In genomic region chr6:90852360-90852759, GRCm38 (mm10) we compare ENCODE assay signal across 11 mouse cellular contexts.
DNase-seq lines count a peak whose midpoint lies in the region; ATAC-seq and TF ChIP-seq lines count a peak whose summit lies in the region.
"Had no signal": no experiment of that assay in that cellular context is flagged by ENCODE, and none has a peak within 500 bp of the region (broad histone marks: within the 10 kb centered on the region; RNA-seq: fewer than 3 reads in every experiment).

No protein-coding gene starts in this region.

- no peaks in the 10 kb centered on the region for H3K36me3 ChIP-seq in embryonic facial prominence, embryonic 11.5 days (replicated peaks; ENCODE audit: control insufficient read depth, insufficient read depth, low read depth, low read length)
- H3K36me3 ChIP-seq in stomach, postnatal 0 days (ENCODE audit: control insufficient read depth, insufficient read depth, low read length): no peaks in the 10 kb centered on the region
- H3K36me3 ChIP-seq: heart, embryonic 12.5 days had no signal

- H3K9me3 ChIP-seq in embryonic facial prominence, embryonic 11.5 days (replicated peaks; ENCODE audit: control insufficient read depth, low read length): no peaks in the 10 kb centered on the region
- H3K9me3 ChIP-seq in stomach, postnatal 0 days (ENCODE audit: control insufficient read depth, low read length): no peaks in the 10 kb centered on the region
- H3K9me3 ChIP-seq: heart, embryonic 12.5 days had no signal

- intact Hi-C loops in heart, postnatal 36 days (cut with DNase I): no loop called here
- intact Hi-C loops in heart, postnatal 25 days (cut with DNase I): no loop called here

- peak; percentile 4 to 10 for DNase-seq in heart, postnatal 36 days
- no peak for DNase-seq in heart, postnatal 25 days (ENCODE audit: low spot score)
- peak; percentile 35 for DNase-seq in ovary, postnatal 36 days (ENCODE audit: low spot score)
- no peak for DNase-seq in ovary, postnatal 10 days (ENCODE audit: low spot score)
- DNase-seq in embryonic facial prominence, embryonic 11.5 days (ENCODE audit: low spot score): peak; percentile 64
- DNase-seq in stomach, postnatal 0 days (ENCODE audit: low spot score): peak; percentile 45
- no peak for DNase-seq in T-cell, adult 2 months (ENCODE audit: low spot score)
- DNase-seq in cerebellum, adult 11-12 months: no peak
- DNase-seq: layer of hippocampus, postnatal 36 days; midbrain, embryonic 14.5 days had no signal

- H3K4me2 ChIP-seq in embryonic facial prominence, embryonic 11.5 days (ENCODE audit: low read depth, low read length): no peak overlapping the region
- no peak overlapping the region for H3K4me2 ChIP-seq in stomach, postnatal 0 days (replicated peaks; ENCODE audit: low read depth)
- H3K4me2 ChIP-seq: heart, embryonic 12.5 days had no signal

- no peak for TF ChIP-seq CTCF in stomach, postnatal 0 days (IDR thresholded peaks at IDR 0.05; ENCODE audit: low read depth)

- no peak for ATAC-seq in embryonic facial prominence, embryonic 11.5 days (replicated peaks; ENCODE audit: insufficient number of reproducible peaks, low FRiP score, low TSS enrichment, low read depth)
- no peak for ATAC-seq in stomach, postnatal 0 days (ENCODE audit: low FRiP score, low TSS enrichment)

- H3K4me3 ChIP-seq in embryonic facial prominence, embryonic 11.5 days (ENCODE audit: low read depth, low read length): no peak overlapping the region
- H3K4me3 ChIP-seq in stomach, postnatal 0 days (ENCODE audit: low read depth, low read length): no peak overlapping the region
- H3K4me3 ChIP-seq: heart, embryonic 12.5 days had no signal

- 30% methylated on average over 2 of the region's 2 CpGs for WGBS in embryonic facial prominence, embryonic 11.5 days
- 17% methylated on average over 2 of the region's 2 CpGs for WGBS in stomach, postnatal 0 days

- no peak for TF ChIP-seq EP300 in stomach, postnatal 0 days (optimal IDR thresholded peaks at IDR 0.05)

- H3K27ac ChIP-seq in embryonic facial prominence, embryonic 11.5 days (replicated peaks; ENCODE audit: low read depth, low read length): no peak overlapping the region
- no peak overlapping the region for H3K27ac ChIP-seq in stomach, postnatal 0 days (replicated peaks)

- no peak overlapping the region for H3K9ac ChIP-seq in embryonic facial prominence, embryonic 11.5 days (replicated peaks; ENCODE audit: low read length)
- H3K9ac ChIP-seq in stomach, postnatal 0 days (ENCODE audit: low read length): no peak overlapping the region
- H3K9ac ChIP-seq: heart, embryonic 12.5 days had no signal

- H3K4me1 ChIP-seq in embryonic facial prominence, embryonic 11.5 days (ENCODE audit: control insufficient read depth, insufficient read depth, low read length): no peaks in the 10 kb centered on the region
- no peaks in the 10 kb centered on the region for H3K4me1 ChIP-seq in stomach, postnatal 0 days (replicated peaks; ENCODE audit: control insufficient read depth, insufficient read depth)

- no peaks in the 10 kb centered on the region for H3K27me3 ChIP-seq in embryonic facial prominence, embryonic 11.5 days (ENCODE audit: control insufficient read depth, insufficient read depth, low read length)
- H3K27me3 ChIP-seq in stomach, postnatal 0 days (ENCODE audit: control insufficient read depth, insufficient read depth, low read length): no peaks in the 10 kb centered on the region
- H3K27me3 ChIP-seq: heart, embryonic 12.5 days had no signal

Comparison
In these comparisons a context has a peak if more than half of its experiments do, and no peak if none do; other contexts are left out.
1. DNase-seq: peak in heart, postnatal 36 days (2 of 2), ovary, postnatal 36 days (single experiment), embryonic facial prominence, embryonic 11.5 days (single experiment) and stomach, postnatal 0 days (single experiment); none in heart, postnatal 25 days (single experiment), ovary, postnatal 10 days (single experiment), T-cell, adult 2 months (single experiment) and cerebellum, adult 11-12 months (single experiment).